23 mouse cellular contexts compared by ENCODE assay signal in the genomic region with DNA sequence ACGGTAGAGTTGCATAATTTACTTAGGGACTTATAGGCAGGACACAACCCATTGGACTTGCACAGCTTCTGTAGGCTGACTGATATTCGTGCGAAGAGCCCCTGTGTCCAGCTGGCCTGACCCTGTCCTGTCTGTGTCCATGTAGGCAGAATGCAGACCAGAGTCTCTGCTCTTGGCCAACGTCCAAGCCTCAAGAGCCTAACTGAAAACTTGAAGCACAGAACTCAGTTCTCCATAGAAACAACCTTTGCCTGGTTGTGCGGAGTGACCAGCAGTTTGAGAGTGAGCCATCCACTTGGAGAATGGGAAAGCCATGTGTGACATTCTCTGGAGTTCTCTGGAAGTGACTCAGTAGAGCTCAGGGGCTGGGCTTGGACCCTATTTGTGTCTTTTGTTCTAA.
DNase-seq lines count a peak whose midpoint lies in the region; ATAC-seq and TF ChIP-seq lines count a peak whose summit lies in the region.
"Had no signal": no experiment of that assay in that cellular context is flagged by ENCODE, and none has a peak within 500 bp of the region (broad histone marks: within the 10 kb centered on the region; RNA-seq: fewer than 3 reads in every experiment).

No protein-coding gene starts in this region.

- peak; percentile 15 for DNase-seq in hindbrain, postnatal 0 days (ENCODE audit: low spot score)
- DNase-seq in lung, postnatal 10 days, result peak; percentile 49
- DNase-seq in adrenal gland, postnatal 14 days, result no peak
- DNase-seq in right cerebral cortex, adult 2 months (ENCODE audit: low spot score in 2 of 2), result no peak
- DNase-seq: adrenal gland, postnatal 10 days; cerebellum, adult 11-12 months; cerebellum, postnatal 14 days; embryo, embryonic 11 days; gastrocnemius, postnatal 14 days; kidney, adult 9 months; kidney, postnatal 36 days had no signal

- no peak overlapping the region for H3K27ac ChIP-seq in hindbrain, postnatal 0 days
- no peak overlapping the region for H3K27ac ChIP-seq in hindbrain, embryonic 12.5 days
- H3K27ac ChIP-seq in brown adipose tissue, adult 24 weeks (replicated peaks; ENCODE audit: low read depth, low read length), result 0 out of 2 replicates have a peak overlapping the region, but pooled peaks have one; percentile 34
- H3K27ac ChIP-seq: embryonic facial prominence, embryonic 15.5 days; forebrain, embryonic 10.5 days; hindbrain, embryonic 14.5 days; intestine, embryonic 15.5 days; lung, embryonic 15.5 days; midbrain, embryonic 12.5 days; neural tube, embryonic 13.5 days had no signal

- WGBS in hindbrain, postnatal 0 days, result 72% methylated on average over 5 of the region's 5 CpGs
- WGBS in hindbrain, embryonic 12.5 days, result 87% methylated on average over 5 of the region's 5 CpGs

- H3K4me2 ChIP-seq in hindbrain, postnatal 0 days (ENCODE audit: low read depth, low read length), result no peak overlapping the region
- H3K4me2 ChIP-seq in hindbrain, embryonic 12.5 days (replicated peaks), result no peak overlapping the region
- no peak overlapping the region for H3K4me2 ChIP-seq in myocyte (ENCODE audit: low read depth)
- H3K4me2 ChIP-seq: embryonic facial prominence, embryonic 15.5 days; hindbrain, embryonic 14.5 days; intestine, embryonic 15.5 days; liver, embryonic 11.5 days; lung, embryonic 15.5 days; midbrain, embryonic 12.5 days; neural tube, embryonic 13.5 days had no signal

- TF ChIP-seq CTCF in hindbrain, postnatal 0 days (IDR thresholded peaks at IDR 0.05; ENCODE audit: low read depth), result no peak

- ATAC-seq in hindbrain, postnatal 0 days, result no peak
- no peak for ATAC-seq in hindbrain, embryonic 12.5 days (ENCODE audit: low FRiP score)
- no peak for ATAC-seq in megakaryocyte-erythroid progenitor cell, adult 5-6 weeks (replicated peaks; ENCODE audit: low FRiP score, low TSS enrichment, poor library complexity, severe bottlenecking)
- ATAC-seq: intestine, embryonic 15.5 days had no signal

- H3K79me2 ChIP-seq in myocyte (ENCODE audit: control insufficient read depth, insufficient read depth), result peaks cover 92% of the 10 kb centered on the region

- peak; percentile 5 for TF ChIP-seq POLR2A in myocyte (IDR thresholded peaks at IDR 0.05; ENCODE audit: insufficient read length, low read depth)

- no peaks in the 10 kb centered on the region for H3K9me3 ChIP-seq in hindbrain, postnatal 0 days (ENCODE audit: low read length)
- no peaks in the 10 kb centered on the region for H3K9me3 ChIP-seq in hindbrain, embryonic 12.5 days (replicated peaks)
- H3K9me3 ChIP-seq: embryonic facial prominence, embryonic 15.5 days; forebrain, embryonic 10.5 days; intestine, embryonic 15.5 days; lung, embryonic 15.5 days; midbrain, embryonic 12.5 days; neural tube, embryonic 13.5 days had no signal

- H3K27me3 ChIP-seq in hindbrain, postnatal 0 days (ENCODE audit: insufficient read depth, low read length), result no peaks in the 10 kb centered on the region
- peaks cover 4% of the 10 kb centered on the region; the same call in 1 of the 2 replicates for H3K27me3 ChIP-seq in hindbrain, embryonic 12.5 days
- H3K27me3 ChIP-seq in myocyte (ENCODE audit: control insufficient read depth, insufficient read depth, insufficient read length), result no peaks in the 10 kb centered on the region
- H3K27me3 ChIP-seq: embryonic facial prominence, embryonic 15.5 days; intestine, embryonic 15.5 days; lung, embryonic 15.5 days; midbrain, embryonic 12.5 days; neural tube, embryonic 13.5 days had no signal

- H3K4me3 ChIP-seq in hindbrain, postnatal 0 days (ENCODE audit: low read length), result no peak overlapping the region
- H3K4me3 ChIP-seq in hindbrain, embryonic 12.5 days, result no peak overlapping the region
- H3K4me3 ChIP-seq in brown adipose tissue, adult 24 weeks (ENCODE audit: insufficient read depth, low read depth, low read length), result no peak overlapping the region
- no peak overlapping the region for H3K4me3 ChIP-seq in myocyte
- H3K4me3 ChIP-seq: embryonic facial prominence, embryonic 15.5 days; forebrain, embryonic 10.5 days; intestine, embryonic 15.5 days; lung, embryonic 15.5 days; midbrain, embryonic 12.5 days; neural tube, embryonic 13.5 days had no signal

- H3K36me3 ChIP-seq in hindbrain, postnatal 0 days (ENCODE audit: insufficient read depth, low read length), result no peaks in the 10 kb centered on the region
- H3K36me3 ChIP-seq in hindbrain, embryonic 12.5 days, result no peaks in the 10 kb centered on the region
- H3K36me3 ChIP-seq in myocyte (ENCODE audit: control insufficient read depth, insufficient read depth), result peaks cover 73% of the 10 kb centered on the region
- H3K36me3 ChIP-seq: forebrain, embryonic 10.5 days; intestine, embryonic 15.5 days; lung, embryonic 15.5 days; midbrain, embryonic 12.5 days; neural tube, embryonic 13.5 days had no signal

- H3K9ac ChIP-seq in hindbrain, postnatal 0 days (replicated peaks; ENCODE audit: low read length), result no peak overlapping the region
- no peak overlapping the region for H3K9ac ChIP-seq in hindbrain, embryonic 12.5 days
- H3K9ac ChIP-seq: embryonic facial prominence, embryonic 15.5 days; hindbrain, embryonic 14.5 days; intestine, embryonic 15.5 days; lung, embryonic 15.5 days; midbrain, embryonic 12.5 days; neural tube, embryonic 13.5 days had no signal

- H3ac ChIP-seq in myocyte (ENCODE audit: control insufficient read depth, insufficient read length), result no peak overlapping the region

- H3K4me1 ChIP-seq in hindbrain, postnatal 0 days (ENCODE audit: insufficient read depth, low read length), result no peaks in the 10 kb centered on the region
- no peaks in the 10 kb centered on the region for H3K4me1 ChIP-seq in hindbrain, embryonic 12.5 days
- no peaks in the 10 kb centered on the region for H3K4me1 ChIP-seq in brown adipose tissue, adult 24 weeks (ENCODE audit: control insufficient read depth, insufficient read depth, insufficient read length, low read length)
- H3K4me1 ChIP-seq: intestine, embryonic 15.5 days; midbrain, embryonic 12.5 days; neural tube, embryonic 13.5 days had no signal

TF ChIP-seq in myocyte, 11 proteins besides CTCF, POLR2A, EP300 and RAD21:
- TF ChIP-seq REST (IDR thresholded peaks at IDR 0.05; ENCODE audit: insufficient read depth, insufficient read length) (no peak), E2F4 (IDR thresholded peaks at IDR 0.05; ENCODE audit: insufficient read depth) (no peak), USF1 (IDR thresholded peaks at IDR 0.05; ENCODE audit: low read depth) (no peak), TCF12 (IDR thresholded peaks at IDR 0.05; ENCODE audit: insufficient read depth, poor library complexity, severe bottlenecking) (no peak), CEBPB (IDR thresholded peaks at IDR 0.05; ENCODE audit: insufficient read depth, poor library complexity, severe bottlenecking) (no peak), TCF3 (IDR thresholded peaks at IDR 0.05; ENCODE audit: insufficient read length, low read depth) (no peak), MYOD1 (IDR thresholded peaks at IDR 0.05; ENCODE audit: control insufficient read depth in 1 of 3, insufficient read length in 2 of 3, low read depth in 2 of 3) (no peak), MAX (IDR thresholded peaks at IDR 0.05; ENCODE audit: low read depth) (no peak), SRF (IDR thresholded peaks at IDR 0.05; ENCODE audit: control insufficient read depth, insufficient read length, low read depth) (no peak), MYOG (IDR thresholded peaks at IDR 0.05; ENCODE audit: control insufficient read depth in 1 of 3, insufficient read depth in 1 of 3, insufficient read length in 2 of 3, low read depth in 2 of 3) (no peak), POLR2AphosphoS2 (IDR thresholded peaks at IDR 0.05; ENCODE audit: insufficient read length, low read depth) (no peak)

Comparison
In these comparisons a context has a peak if more than half of its experiments do, and no peak if none do; other contexts are left out.
1. DNase-seq: peak in hindbrain, postnatal 0 days (single experiment) and lung, postnatal 10 days (single experiment); none in adrenal gland, postnatal 14 days (single experiment) and right cerebral cortex, adult 2 months (0 of 2).